Mouse (Mus musculus) lung, adult 2 months (tissue): ENCODE data around the gene Galnt17.

ENCODE experiments used
- CTCF ChIP-seq: fragments of 200-500 bp; IDR thresholded peaks from 2 replicates; pipeline ENCODE4 v1.5.1; 2011; ENCODE audit warnings: mild to moderate bottlenecking, low read length, control low read depth; ENCODE audit not compliant: insufficient read depth
- POLR2A ChIP-seq: fragments of 200-500 bp; IDR thresholded peaks from 2 replicates; pipeline ENCODE4 v1.6.1; 2011; ENCODE audit warnings: low read depth, mild to moderate bottlenecking, control low read depth, low read length, borderline replicate concordance; ENCODE audit errors: extremely low read depth

DNA sequence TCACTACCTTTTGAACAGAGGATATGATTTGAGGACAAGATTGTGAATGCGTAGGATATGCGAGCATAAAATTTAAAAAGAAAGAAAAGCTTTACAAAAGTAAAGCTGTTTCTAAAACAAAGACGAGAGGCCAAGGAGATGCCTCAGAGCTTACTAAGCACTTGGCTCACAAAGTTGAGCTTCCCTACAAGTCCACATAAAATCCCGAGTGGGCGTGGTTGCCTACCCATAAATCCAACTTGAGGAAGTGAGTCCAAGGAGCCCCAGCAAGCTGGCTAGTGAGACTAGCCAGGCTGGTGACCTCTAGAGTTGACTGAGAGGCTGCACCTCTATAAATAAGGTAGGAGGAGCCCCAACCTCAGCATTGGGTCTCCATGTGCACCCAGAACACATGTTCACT, 299.8 kb downstream of the Galnt17 start:
- TF ChIP-seq CTCF (no peak), POLR2A (no peak)
